Mouse (Mus musculus): ENCODE data around the gene Vwc2l.

- TF ChIP-seq CTCF (IDR thresholded peaks at IDR 0.05; ENCODE audit: low read depth) (no peak), EP300 (optimal IDR thresholded peaks at IDR 0.05) (no peak)
These were observed 140.6 kb downstream of the Vwc2l start for GRCm38 (mm10) chr1:70866137-70866536.
